Mouse (Mus musculus): Measurements from ENCODE around the gene Ube2d1. TPM values are rescaled to one million over a fixed set of nuclear protein-coding genes. Genes with fewer than 3 reads are reported as not detected.

The Ube2d1 gene
- polyA plus RNA-seq, 1 experiment from 2014 or later: 86.9 TPM

- no peaks in the 10 kb centered on the region for H3K27me3 ChIP-seq (ENCODE audit: control insufficient read depth, insufficient read depth, low read length)
- no peak overlapping the region for H3K9ac ChIP-seq (ENCODE audit: low read depth, low read length)
- no peaks in the 10 kb centered on the region for H3K9me3 ChIP-seq (replicated peaks; ENCODE audit: control insufficient read depth, low read length)
- no peak overlapping the region for H3K4me3 ChIP-seq (ENCODE audit: low read depth, low read length)
- no peaks in the 10 kb centered on the region for H3K4me1 ChIP-seq (ENCODE audit: control insufficient read depth, insufficient read depth, low read length)
- 13% methylated on average over 7 of the region's 7 CpGs for WGBS (ENCODE audit: insufficient replicate concordance)
- no peak for ATAC-seq (replicated peaks; ENCODE audit: insufficient number of reproducible peaks, low FRiP score, low TSS enrichment)
- H3K36me3 ChIP-seq (ENCODE audit: control insufficient read depth, insufficient read depth, low read length): peaks cover 7% of the 10 kb centered on the region; the same call in 1 of the 2 replicates
- no peak overlapping the region for H3K27ac ChIP-seq (ENCODE audit: low read depth, low read length)
- no peak overlapping the region for H3K4me2 ChIP-seq
Measured at GRCm38 (mm10) chr10:71326789-71327188, 41.7 kb upstream of the Ube2d1 start.

GRCm38 (mm10) chr10:71326123-71326522 is 41.1 kb upstream of the Ube2d1 start:
- ATAC-seq (replicated peaks; ENCODE audit: insufficient number of reproducible peaks, low FRiP score, low TSS enrichment): no peak
- no peaks in the 10 kb centered on the region for H3K27me3 ChIP-seq (ENCODE audit: control insufficient read depth, insufficient read depth, low read length)

GRCm38 (mm10) chr10:71323669-71324068 is 38.6 kb upstream of the Ube2d1 start:
- WGBS (ENCODE audit: insufficient replicate concordance): 83% methylated on average over 8 of the region's 8 CpGs

More at GRCm38 (mm10) chr10:71326123-71326522, 41.1 kb upstream of the Ube2d1 start:
- no peak overlapping the region for H3K9ac ChIP-seq (ENCODE audit: low read depth, low read length)
- no peak overlapping the region for H3K27ac ChIP-seq (ENCODE audit: low read depth, low read length)
- H3K4me3 ChIP-seq (ENCODE audit: low read depth, low read length): no peak overlapping the region
- 59% methylated on average over 7 of the region's 7 CpGs for WGBS (ENCODE audit: insufficient replicate concordance)
- H3K4me1 ChIP-seq (ENCODE audit: control insufficient read depth, insufficient read depth, low read length): no peaks in the 10 kb centered on the region
- no peak overlapping the region for H3K4me2 ChIP-seq
- H3K36me3 ChIP-seq (ENCODE audit: control insufficient read depth, insufficient read depth, low read length): peaks cover 7% of the 10 kb centered on the region; the same call in 1 of the 2 replicates
- H3K9me3 ChIP-seq (replicated peaks; ENCODE audit: control insufficient read depth, low read length): no peaks in the 10 kb centered on the region

GRCm38 (mm10) chr10:71316497-71316896 is 31.4 kb upstream of the Ube2d1 start:
- WGBS (ENCODE audit: insufficient replicate concordance): 52% methylated on average over 7 of the region's 7 CpGs
- no peak overlapping the region for H3K9ac ChIP-seq (ENCODE audit: low read depth, low read length)
- no peak for ATAC-seq (replicated peaks; ENCODE audit: insufficient number of reproducible peaks, low FRiP score, low TSS enrichment)
- H3K4me3 ChIP-seq (ENCODE audit: low read depth, low read length): no peak overlapping the region
- H3K9me3 ChIP-seq (replicated peaks; ENCODE audit: control insufficient read depth, low read length): no peaks in the 10 kb centered on the region
- no peak overlapping the region for H3K27ac ChIP-seq (ENCODE audit: low read depth, low read length)
- H3K4me2 ChIP-seq: no peak overlapping the region
- no peaks in the 10 kb centered on the region for H3K4me1 ChIP-seq (ENCODE audit: control insufficient read depth, insufficient read depth, low read length)
- H3K27me3 ChIP-seq (ENCODE audit: control insufficient read depth, insufficient read depth, low read length): no peaks in the 10 kb centered on the region
- no peaks in the 10 kb centered on the region for H3K36me3 ChIP-seq (ENCODE audit: control insufficient read depth, insufficient read depth, low read length)

More at GRCm38 (mm10) chr10:71323669-71324068, 38.6 kb upstream of the Ube2d1 start:
- no peaks in the 10 kb centered on the region for H3K27me3 ChIP-seq (ENCODE audit: control insufficient read depth, insufficient read depth, low read length)
- ATAC-seq (replicated peaks; ENCODE audit: insufficient number of reproducible peaks, low FRiP score, low TSS enrichment): no peak
- H3K4me1 ChIP-seq (ENCODE audit: control insufficient read depth, insufficient read depth, low read length): no peaks in the 10 kb centered on the region
- H3K9ac ChIP-seq (ENCODE audit: low read depth, low read length): no peak overlapping the region
- no peak overlapping the region for H3K4me3 ChIP-seq (ENCODE audit: low read depth, low read length)
- no peak overlapping the region for H3K4me2 ChIP-seq
- no peaks in the 10 kb centered on the region for H3K36me3 ChIP-seq (ENCODE audit: control insufficient read depth, insufficient read depth, low read length)
- H3K27ac ChIP-seq (ENCODE audit: low read depth, low read length): no peak overlapping the region
- no peaks in the 10 kb centered on the region for H3K9me3 ChIP-seq (replicated peaks; ENCODE audit: control insufficient read depth, low read length)

GRCm38 (mm10) chr10:71316056-71316455 is 31.0 kb upstream of the Ube2d1 start:
- no peak for ATAC-seq (replicated peaks; ENCODE audit: insufficient number of reproducible peaks, low FRiP score, low TSS enrichment)
- WGBS (ENCODE audit: insufficient replicate concordance): 62% methylated on average over 11 of the region's 11 CpGs
- Histone ChIP-seq H3K36me3 (ENCODE audit: control insufficient read depth, insufficient read depth, low read length) (no peaks in the 10 kb centered on the region), H3K9me3 (replicated peaks; ENCODE audit: control insufficient read depth, low read length) (no peaks in the 10 kb centered on the region), H3K27me3 (ENCODE audit: control insufficient read depth, insufficient read depth, low read length) (no peaks in the 10 kb centered on the region), H3K4me3 (ENCODE audit: low read depth, low read length) (no peak overlapping the region), H3K27ac (ENCODE audit: low read depth, low read length) (no peak overlapping the region), H3K4me1 (ENCODE audit: control insufficient read depth, insufficient read depth, low read length) (no peaks in the 10 kb centered on the region), H3K9ac (ENCODE audit: low read depth, low read length) (no peak overlapping the region), H3K4me2 (no peak overlapping the region)

- Histone ChIP-seq H3K4me2 (no peak overlapping the region), H3K9me3 (replicated peaks; ENCODE audit: control insufficient read depth, low read length) (no peaks in the 10 kb centered on the region), H3K27me3 (ENCODE audit: control insufficient read depth, insufficient read depth, low read length) (no peaks in the 10 kb centered on the region), H3K9ac (ENCODE audit: low read depth, low read length) (no peak overlapping the region), H3K36me3 (ENCODE audit: control insufficient read depth, insufficient read depth, low read length) (no peaks in the 10 kb centered on the region), H3K4me3 (ENCODE audit: low read depth, low read length) (no peak overlapping the region), H3K27ac (ENCODE audit: low read depth, low read length) (no peak overlapping the region), H3K4me1 (ENCODE audit: control insufficient read depth, insufficient read depth, low read length) (no peaks in the 10 kb centered on the region)
- 76% methylated on average over 3 of the region's 3 CpGs for WGBS (ENCODE audit: insufficient replicate concordance)
- ATAC-seq (replicated peaks; ENCODE audit: insufficient number of reproducible peaks, low FRiP score, low TSS enrichment): no peak
Measured at GRCm38 (mm10) chr10:71314596-71314995, 29.5 kb upstream of the Ube2d1 start.

DNA sequence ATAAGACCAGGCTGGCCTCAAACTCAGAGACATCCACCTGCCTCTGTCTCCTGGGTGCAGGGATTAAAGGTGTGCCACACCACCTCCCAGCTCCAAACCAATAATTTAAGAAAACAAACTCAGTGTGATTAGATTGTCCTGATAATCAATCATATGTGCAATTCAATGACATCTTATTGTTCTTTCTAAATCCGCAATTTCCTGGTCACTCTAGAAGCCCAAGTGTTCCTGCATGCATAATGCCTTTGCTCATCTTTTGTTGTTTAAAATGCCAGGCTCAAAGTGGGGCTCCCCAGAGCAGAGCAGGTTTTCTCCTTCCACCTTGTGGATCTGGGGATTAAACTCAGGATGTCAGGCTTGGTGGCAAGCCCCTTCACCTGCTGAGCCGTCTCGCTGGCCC is 25.2 kb upstream of the Ube2d1 start:
- Histone ChIP-seq H3K4me2 (no peak overlapping the region), H3K9ac (ENCODE audit: low read depth, low read length) (no peak overlapping the region), H3K27ac (ENCODE audit: low read depth, low read length) (no peak overlapping the region), H3K4me1 (ENCODE audit: control insufficient read depth, insufficient read depth, low read length) (no peaks in the 10 kb centered on the region), H3K4me3 (ENCODE audit: low read depth, low read length) (no peak overlapping the region), H3K36me3 (ENCODE audit: control insufficient read depth, insufficient read depth, low read length) (no peaks in the 10 kb centered on the region), H3K27me3 (ENCODE audit: control insufficient read depth, insufficient read depth, low read length) (no peaks in the 10 kb centered on the region), H3K9me3 (replicated peaks; ENCODE audit: control insufficient read depth, low read length) (no peaks in the 10 kb centered on the region)
- ATAC-seq (replicated peaks; ENCODE audit: insufficient number of reproducible peaks, low FRiP score, low TSS enrichment): no peak
- 53% methylated on average over 3 of the region's 3 CpGs for WGBS (ENCODE audit: insufficient replicate concordance)

DNA sequence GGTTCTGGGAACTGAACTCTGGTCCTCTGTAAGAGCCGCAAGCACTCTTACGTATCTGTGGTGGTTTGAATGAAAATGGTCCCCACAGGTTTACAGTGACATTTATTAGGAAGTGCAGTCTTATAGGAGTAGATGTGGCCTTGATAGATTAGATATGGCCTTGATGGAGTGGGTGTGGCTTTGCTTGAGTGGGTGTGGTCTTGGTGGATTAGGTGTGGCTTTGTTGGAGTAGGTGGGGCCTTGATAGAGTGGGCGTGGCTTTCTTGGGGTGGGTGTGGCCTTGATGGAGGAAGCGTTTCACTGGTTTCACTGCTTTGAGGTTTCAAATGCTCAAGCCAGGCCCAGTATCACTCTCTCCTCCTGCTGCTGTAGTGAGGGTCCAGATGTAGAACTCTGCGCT is 23.1 kb upstream of the Ube2d1 start:
- WGBS (ENCODE audit: insufficient replicate concordance): 86% methylated on average over 5 of the region's 5 CpGs
- Histone ChIP-seq H3K4me3 (ENCODE audit: low read depth, low read length) (no peak overlapping the region), H3K4me2 (no peak overlapping the region), H3K4me1 (ENCODE audit: control insufficient read depth, insufficient read depth, low read length) (no peaks in the 10 kb centered on the region), H3K27me3 (ENCODE audit: control insufficient read depth, insufficient read depth, low read length) (no peaks in the 10 kb centered on the region), H3K9me3 (replicated peaks; ENCODE audit: control insufficient read depth, low read length) (no peaks in the 10 kb centered on the region), H3K9ac (ENCODE audit: low read depth, low read length) (no peak overlapping the region), H3K36me3 (ENCODE audit: control insufficient read depth, insufficient read depth, low read length) (no peaks in the 10 kb centered on the region), H3K27ac (ENCODE audit: low read depth, low read length) (no peak overlapping the region)
- no peak for ATAC-seq (replicated peaks; ENCODE audit: insufficient number of reproducible peaks, low FRiP score, low TSS enrichment)

DNA sequence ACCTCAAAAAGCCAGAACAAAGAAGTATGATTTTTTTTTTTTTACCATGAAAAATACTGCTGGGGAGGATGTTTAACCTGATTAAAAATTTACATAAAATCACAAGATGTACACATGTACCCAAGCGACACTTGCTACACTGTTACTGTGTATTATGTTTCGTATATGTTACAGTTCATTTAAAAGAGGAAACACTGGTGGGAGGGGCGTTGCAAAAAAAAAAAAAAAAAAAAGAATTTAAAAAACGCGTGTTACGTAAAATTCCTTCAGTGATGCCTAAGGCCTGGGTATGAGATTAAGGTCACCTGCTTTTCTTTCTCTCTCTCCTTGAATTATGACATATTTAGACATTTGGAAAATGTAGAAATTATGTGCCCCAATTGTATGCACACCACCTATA is 21.7 kb upstream of the Ube2d1 start:
- no peaks in the 10 kb centered on the region for H3K4me1 ChIP-seq (ENCODE audit: control insufficient read depth, insufficient read depth, low read length)
- 69% methylated on average over 6 of the region's 6 CpGs for WGBS (ENCODE audit: insufficient replicate concordance)
- H3K4me3 ChIP-seq (ENCODE audit: low read depth, low read length): no peak overlapping the region
- ATAC-seq (replicated peaks; ENCODE audit: insufficient number of reproducible peaks, low FRiP score, low TSS enrichment): no peak
- no peaks in the 10 kb centered on the region for H3K36me3 ChIP-seq (ENCODE audit: control insufficient read depth, insufficient read depth, low read length)
- H3K27ac ChIP-seq (ENCODE audit: low read depth, low read length): no peak overlapping the region
- no peaks in the 10 kb centered on the region for H3K27me3 ChIP-seq (ENCODE audit: control insufficient read depth, insufficient read depth, low read length)
- no peak overlapping the region for H3K9ac ChIP-seq (ENCODE audit: low read depth, low read length)
- H3K4me2 ChIP-seq: 0 out of 2 replicates have a peak overlapping the region, but pooled peaks have one; percentile 58
- no peaks in the 10 kb centered on the region for H3K9me3 ChIP-seq (replicated peaks; ENCODE audit: control insufficient read depth, low read length)
